Mouse (Mus musculus) v-Abl transformed pro-B cells (cell line): ENCODE results near the gene Wnt16.

Experiments
- in situ Hi-C, 2 experiments: fragments of 400-800 bp; cut with MboI; formaldehyde crosslinking; loops; one replicate each; pipeline ENCODE4 v1.15.1; 2025; ENCODE audit not compliant: unreplicated experiment in 2 of 2

Wnt16 gene

GRCm38 (mm10) chr6:22325364-22326072, 37.5 kb downstream of the Wnt16 start:
- in situ Hi-C loops: loop anchor here (5.0 kb wide), 2 partner anchors 67 to 167 kb away; no protein-coding TSS in a partner anchor

GRCm38 (mm10) chr6:22326289-22326688, 38.3 kb downstream of the Wnt16 start:
- in situ Hi-C loops: loop anchor here (5.0 kb wide), 2 partner anchors 66 to 166 kb away; no protein-coding TSS in a partner anchor

GRCm38 (mm10) chr6:22327091-22327490, 39.1 kb downstream of the Wnt16 start:
- in situ Hi-C loops: loop anchor here (5.0 kb wide), 2 partner anchors 65 to 165 kb away; no protein-coding TSS in a partner anchor

GRCm38 (mm10) chr6:22327931-22328330, 39.9 kb downstream of the Wnt16 start:
- in situ Hi-C loops: loop anchor here (5.0 kb wide), 2 partner anchors 64 to 164 kb away; no protein-coding TSS in a partner anchor

GRCm38 (mm10) chr6:22330169-22330960, 42.3 kb downstream of the Wnt16 start:
- in situ Hi-C loops: loop anchor here in 1 of 2 experiments (10.0 kb wide), 1 partner anchor 376 kb away; no protein-coding TSS in a partner anchor

GRCm38 (mm10) chr6:22332548-22332947, 44.5 kb downstream of the Wnt16 start:
- in situ Hi-C loops: loop anchor here in 1 of 2 experiments (10.0 kb wide), 1 partner anchor 378 kb away; no protein-coding TSS in a partner anchor

- in situ Hi-C loops: loop anchor here in 1 of 2 experiments (10.0 kb wide), 1 partner anchor 385 kb away; no protein-coding TSS in a partner anchor
These were observed 51.9 kb downstream of the Wnt16 start for GRCm38 (mm10) chr6:22339763-22340542.

GRCm38 (mm10) chr6:22340779-22341178, 52.8 kb downstream of the Wnt16 start:
- in situ Hi-C loops: no loop called here

GRCm38 (mm10) chr6:22343292-22343691, 55.3 kb downstream of the Wnt16 start:
- in situ Hi-C loops: no loop called here

- in situ Hi-C loops: no loop called here
These were observed 55.7 kb downstream of the Wnt16 start for GRCm38 (mm10) chr6:22343706-22344105.

GRCm38 (mm10) chr6:22344443-22344842, 56.4 kb downstream of the Wnt16 start:
- in situ Hi-C loops: no loop called here

- in situ Hi-C loops: no loop called here
These were observed 59.3 kb downstream of the Wnt16 start for GRCm38 (mm10) chr6:22347132-22347902.
